In the genomic region with DNA sequence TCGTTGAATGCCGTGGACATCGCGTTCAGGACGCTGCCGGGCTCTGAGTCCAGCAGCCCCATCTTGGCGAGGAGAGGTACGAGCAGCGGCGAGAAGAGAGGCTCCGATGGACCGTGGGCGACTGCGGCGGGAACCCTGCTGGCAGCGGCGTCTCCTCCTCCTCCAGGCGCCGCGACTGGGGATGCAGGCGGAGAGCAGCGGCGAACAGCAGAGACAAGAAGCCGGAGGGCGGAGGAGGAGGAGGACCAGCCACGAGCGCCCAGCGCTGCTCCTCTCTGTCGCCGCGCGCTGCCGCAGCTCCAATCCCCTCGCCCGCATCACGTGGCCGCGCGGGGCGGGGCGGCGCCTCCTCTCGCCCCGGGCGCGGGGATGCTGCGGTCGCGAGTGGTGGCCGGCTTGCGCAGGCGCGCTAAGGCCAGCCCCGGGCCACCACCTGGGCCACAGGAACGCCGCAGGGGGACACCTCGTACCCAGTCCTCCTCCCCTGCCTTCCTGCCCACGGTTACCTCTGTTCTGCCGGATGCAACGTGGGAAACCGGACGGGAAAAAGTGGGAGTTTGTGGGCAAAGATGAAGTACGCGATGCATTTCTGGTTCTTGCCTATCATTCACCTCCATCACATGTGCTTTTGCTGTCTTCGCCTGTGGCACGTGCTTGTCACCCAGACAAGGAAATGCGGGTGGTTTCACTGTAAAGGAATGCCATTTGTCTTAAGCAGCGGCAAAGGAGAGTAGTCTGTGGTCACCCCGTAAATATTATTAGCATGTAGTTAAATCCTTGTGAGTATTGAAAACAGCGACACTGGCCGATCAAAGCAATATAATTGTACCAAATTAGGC, we compare ENCODE assay signal across 8 mouse cellular contexts. TPM values are rescaled to one million over a fixed set of nuclear protein-coding genes. Genes with fewer than 3 reads are reported as not detected.
DNase-seq lines count a peak whose midpoint lies in the region; ATAC-seq and TF ChIP-seq lines count a peak whose summit lies in the region.

A gene (minus strand): TSS at position 301 of the 839 bp plus-strand sequence.

- H3K4me3 ChIP-seq in embryonic facial prominence, embryonic 14.5 days (ENCODE audit: low read depth, low read length): peak within 1 kb of the TSS; percentile 75
- H3K4me3 ChIP-seq in limb, embryonic 12.5 days (replicated peaks): peak within 1 kb of the TSS; percentile 68
- peak within 1 kb of the TSS; percentile 83 for H3K4me3 ChIP-seq in midbrain, embryonic 13.5 days (replicated peaks)
- peak within 1 kb of the TSS; percentile 59 for H3K4me3 ChIP-seq in small intestine, adult 2 months (ENCODE audit: low read depth, low read length)

- H3K27ac ChIP-seq in embryonic facial prominence, embryonic 14.5 days (replicated peaks; ENCODE audit: low read depth, low read length): peak within 1 kb of the TSS; percentile 67
- H3K27ac ChIP-seq in limb, embryonic 12.5 days: peak within 1 kb of the TSS; percentile 66; the same call in 1 of the 2 replicates
- H3K27ac ChIP-seq in midbrain, embryonic 13.5 days: peak within 1 kb of the TSS; percentile 96
- H3K27ac ChIP-seq in small intestine, adult 2 months (ENCODE audit: insufficient read depth, low read depth, low read length): no peak within 1 kb of the TSS

- H3K36me3 ChIP-seq in embryonic facial prominence, embryonic 14.5 days (ENCODE audit: control insufficient read depth, insufficient read depth, low read length): no peaks in the 10 kb centered on the region
- H3K36me3 ChIP-seq in limb, embryonic 12.5 days: no peaks in the 10 kb centered on the region
- no peaks in the 10 kb centered on the region for H3K36me3 ChIP-seq in midbrain, embryonic 13.5 days
- H3K36me3 ChIP-seq in small intestine, adult 2 months (ENCODE audit: control insufficient read depth, insufficient read depth, low read length): no peaks in the 10 kb centered on the region

- 4% methylated on average over 23 of the region's 71 CpGs for WGBS in embryonic facial prominence, embryonic 14.5 days
- 1% methylated on average over 67 of the region's 71 CpGs for WGBS in limb, embryonic 12.5 days
- WGBS in midbrain, embryonic 13.5 days: 3% methylated on average over 52 of the region's 71 CpGs
- WGBS in small intestine, adult 2 months: 2% methylated on average over 71 of the region's 71 CpGs

- TF ChIP-seq POLR2A in small intestine, adult 2 months (IDR thresholded peaks at IDR 0.05; ENCODE audit: low read depth, low read length): no peak

- DNase-seq in 3T3-L1 (ENCODE audit: low read depth, low spot score): peak; percentile 35
- DNase-seq in adrenal gland, postnatal 25 days: peak; percentile 71
- DNase-seq in embryonic facial prominence, embryonic 14.5 days (ENCODE audit: low spot score): peak; percentile 88
- peak; percentile 28 to 29 for DNase-seq in heart, adult 9 months (ENCODE audit: low spot score in 2 of 2)
- DNase-seq in kidney, adult 9 months: peak; percentile 4

- no peaks in the 10 kb centered on the region for H3K9me3 ChIP-seq in embryonic facial prominence, embryonic 14.5 days (ENCODE audit: control insufficient read depth, low read length)
- H3K9me3 ChIP-seq in limb, embryonic 12.5 days: no peaks in the 10 kb centered on the region
- no peaks in the 10 kb centered on the region for H3K9me3 ChIP-seq in midbrain, embryonic 13.5 days

- peaks cover 12% of the 10 kb centered on the region; the same call in 1 of the 2 replicates for H3K4me1 ChIP-seq in embryonic facial prominence, embryonic 14.5 days (ENCODE audit: control insufficient read depth, insufficient read depth, low read length)
- peaks cover 10% of the 10 kb centered on the region for H3K4me1 ChIP-seq in limb, embryonic 12.5 days (replicated peaks)
- peaks cover 35% of the 10 kb centered on the region for H3K4me1 ChIP-seq in midbrain, embryonic 13.5 days (replicated peaks)
- peaks cover 11% of the 10 kb centered on the region for H3K4me1 ChIP-seq in small intestine, adult 2 months (ENCODE audit: control insufficient read depth, insufficient read depth, insufficient read length, low read length)

- peak; percentile 92 for ATAC-seq in embryonic facial prominence, embryonic 14.5 days (ENCODE audit: low read depth)
- ATAC-seq in limb, embryonic 12.5 days (ENCODE audit: insufficient number of reproducible peaks, insufficient read depth, low FRiP score, low TSS enrichment, low read depth): peak; percentile 74
- ATAC-seq in midbrain, embryonic 13.5 days: peak; percentile 93

- no peak for TF ChIP-seq CTCF in small intestine, adult 2 months (IDR thresholded peaks at IDR 0.05; ENCODE audit: extremely low read depth, insufficient read length, insufficient replicate concordance, low read depth, low read length)

- peak within 1 kb of the TSS; percentile 98 for H3K4me2 ChIP-seq in embryonic facial prominence, embryonic 14.5 days (ENCODE audit: low read depth, low read length)
- peak within 1 kb of the TSS; percentile 94 for H3K4me2 ChIP-seq in limb, embryonic 12.5 days
- H3K4me2 ChIP-seq in midbrain, embryonic 13.5 days (replicated peaks): peak within 1 kb of the TSS; percentile 74

- peak within 1 kb of the TSS; percentile 80 for H3K9ac ChIP-seq in embryonic facial prominence, embryonic 14.5 days (ENCODE audit: low read depth, low read length)
- H3K9ac ChIP-seq in limb, embryonic 12.5 days (replicated peaks): peak within 1 kb of the TSS; percentile 73
- peak within 1 kb of the TSS; percentile 93 for H3K9ac ChIP-seq in midbrain, embryonic 13.5 days (replicated peaks)

- peaks cover 5% of the 10 kb centered on the region; the same call in 1 of the 2 replicates for H3K27me3 ChIP-seq in embryonic facial prominence, embryonic 14.5 days (replicated peaks; ENCODE audit: control insufficient read depth, insufficient read depth, low read length)
- peaks cover 15% of the 10 kb centered on the region for H3K27me3 ChIP-seq in limb, embryonic 12.5 days
- H3K27me3 ChIP-seq in midbrain, embryonic 13.5 days: no peaks in the 10 kb centered on the region
- peaks cover 28% of the 10 kb centered on the region for H3K27me3 ChIP-seq in small intestine, adult 2 months (ENCODE audit: control insufficient read depth, insufficient read depth, low read length)

RNA-seq across cellular contexts. Expression of the gene that starts here (rescaled TPM):
- total RNA-seq in adrenal gland, postnatal 25 days (2021): 1.0 and 1.1 TPM in 2 replicates
- polyA plus RNA-seq in embryonic facial prominence, embryonic 14.5 days (2014; fragmentation: Nextera tagmentation; extraction: Ambion mirVana): 32.7 and 39.1 TPM in 2 replicates
- 20.1 and 21.0 TPM in 2 replicates for polyA plus RNA-seq in limb, embryonic 12.5 days (2016; fragmentation: Nextera tagmentation; extraction: Ambion mirVana)
- polyA plus RNA-seq in midbrain, embryonic 13.5 days (2015; fragmentation: Nextera tagmentation; extraction: Ambion mirVana): 70.1 and 76.0 TPM in 2 replicates
- polyA plus RNA-seq in small intestine, adult 2 months (2012; rRNA removed): 0.70 and 0.96 TPM in 2 replicates

Comparison
In these comparisons a context has a peak if more than half of its experiments do, and no peak if none do; other contexts are left out.
1. RNA of the gene that starts here (polyA plus RNA-seq): 70.1 to 76.0 TPM in midbrain, embryonic 13.5 days, 32.7 to 39.1 TPM in embryonic facial prominence, embryonic 14.5 days and 20.1 to 21.0 TPM in limb, embryonic 12.5 days; 0.70 to 0.96 TPM in small intestine, adult 2 months; every median in the first group is over 10 times any median in the second.
2. DNase-seq: peak in every context shown above with its lines; median percentile 88 in embryonic facial prominence, embryonic 14.5 days; 71 in adrenal gland, postnatal 25 days; 35 in 3T3-L1; 28 in heart, adult 9 months; 4 in kidney, adult 9 months.
3. Peak in every context shown above with its lines, with median percentiles within 50 percentile points of each other: ATAC-seq, H3K4me2 ChIP-seq, H3K4me3 ChIP-seq and H3K9ac ChIP-seq.